Mouse (Mus musculus) CD4-positive naive resting alpha-beta T cell, adult 76 days (primary cell): ENCODE measurements around the gene Vmn1r171. TPM values are rescaled to one million over a fixed set of nuclear protein-coding genes. Genes with fewer than 3 reads are reported as not detected.

Experiments used
- total RNA-seq: library from RNA; stranded (reverse); gene quantifications from one replicate; pipeline ENCODE4 v1.2.4, GENCODE M21; 2023

The Vmn1r171 gene
- not detected for total RNA-seq

GRCm38 (mm10) chr7:23630422-23630821 is at the start of gene Vmn1r171:
Gene Vmn1r171 (plus strand): TSS chr7:23630722.

GRCm38 (mm10) chr7:23605875-23606274 is 24.6 kb upstream of the Vmn1r171 start, which contains the start of gene Vmn1r170:
Gene Vmn1r170 (plus strand): TSS chr7:23606175.

GRCm38 (mm10) chr7:23658016-23658415 is 27.5 kb downstream of the Vmn1r171 start, which contains the start of gene Vmn1r172:
Gene Vmn1r172 (plus strand): TSS chr7:23658316.

Other genes with a start within 250 kb of the Vmn1r171 start
- gene Nlrp5, start 244.8 kb upstream of the Vmn1r171 start, total RNA-seq, result not detected
- gene Vmn1r167, start 123.5 kb upstream of the Vmn1r171 start, total RNA-seq, result not detected
- not detected for gene Vmn1r168, start 91.0 kb upstream of the Vmn1r171 start, total RNA-seq
- not detected for gene Vmn1r169, start 55.2 kb upstream of the Vmn1r171 start, total RNA-seq
- gene Vmn1r170, start 24.5 kb upstream of the Vmn1r171 start, total RNA-seq, result not detected
- not detected for gene Vmn1r172, start 27.6 kb downstream of the Vmn1r171 start, total RNA-seq
- not detected for gene Vmn1r173, start 70.0 kb downstream of the Vmn1r171 start, total RNA-seq
- gene Vmn1r174, start 121.5 kb downstream of the Vmn1r171 start, total RNA-seq, result not detected
- gene Vmn1r175, start 179.9 kb downstream of the Vmn1r171 start, total RNA-seq, result not detected
- gene Vmn1r176, start 206.7 kb downstream of the Vmn1r171 start, total RNA-seq, result not detected
- gene Vmn1r177, start 235.7 kb downstream of the Vmn1r171 start, total RNA-seq, result not detected